Mouse (Mus musculus): Measurements from ENCODE around the gene Pfkm. TPM values are rescaled to one million over a fixed set of nuclear protein-coding genes. Genes with fewer than 3 reads are reported as not detected.

Pfkm gene
- total RNA-seq, 2 experiments from 2014 or later = 267 to 286 TPM

DNA sequence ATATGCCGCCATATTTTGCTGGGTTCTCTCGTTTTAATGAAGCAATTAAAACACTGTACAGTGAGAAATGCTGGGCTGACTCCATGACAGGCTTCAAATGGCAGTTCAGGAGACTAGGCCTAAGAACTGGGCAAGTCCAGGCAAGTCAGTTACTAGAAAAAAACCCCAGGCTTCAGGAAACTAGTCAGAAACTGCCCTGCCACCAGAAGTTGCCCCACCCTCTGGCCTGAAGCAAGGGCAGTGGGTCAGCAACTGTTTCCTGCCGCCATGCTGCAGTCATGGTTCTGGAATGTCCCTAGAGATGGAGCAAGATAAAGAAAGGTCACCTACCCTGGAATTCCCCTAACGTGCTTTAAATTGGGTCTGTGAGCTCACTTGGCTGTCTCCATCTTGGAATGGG lies 63.6 kb downstream of the Pfkm start:
- DNase-seq (ENCODE audit: extremely low spot score in 1 of 2, low spot score in 2 of 2) = no peak
- intact Hi-C loops (cut with DNase I) = no loop called here

DNA sequence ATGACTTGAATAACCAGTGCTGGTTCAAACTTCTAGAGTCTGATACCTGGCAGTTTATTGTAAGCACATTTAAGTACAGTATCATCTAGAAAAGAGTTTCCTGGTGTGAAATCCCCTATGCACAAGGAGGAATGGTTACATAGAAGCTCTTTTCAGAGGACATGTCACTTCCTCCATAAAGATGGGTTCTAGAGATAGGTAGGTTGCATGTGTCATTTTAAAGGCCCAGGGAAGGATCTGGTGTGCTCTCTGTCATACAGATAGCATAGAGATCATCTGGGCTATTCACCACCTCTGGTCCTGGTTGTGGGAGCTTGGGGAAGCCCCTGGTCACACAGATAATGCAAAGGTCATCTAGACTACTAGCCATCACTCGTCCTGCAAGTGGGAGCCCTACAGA lies 64.9 kb downstream of the Pfkm start:
- intact Hi-C loops (cut with DNase I) = no loop called here
- DNase-seq (ENCODE audit: extremely low spot score in 1 of 2, low spot score in 2 of 2) = no peak

DNA sequence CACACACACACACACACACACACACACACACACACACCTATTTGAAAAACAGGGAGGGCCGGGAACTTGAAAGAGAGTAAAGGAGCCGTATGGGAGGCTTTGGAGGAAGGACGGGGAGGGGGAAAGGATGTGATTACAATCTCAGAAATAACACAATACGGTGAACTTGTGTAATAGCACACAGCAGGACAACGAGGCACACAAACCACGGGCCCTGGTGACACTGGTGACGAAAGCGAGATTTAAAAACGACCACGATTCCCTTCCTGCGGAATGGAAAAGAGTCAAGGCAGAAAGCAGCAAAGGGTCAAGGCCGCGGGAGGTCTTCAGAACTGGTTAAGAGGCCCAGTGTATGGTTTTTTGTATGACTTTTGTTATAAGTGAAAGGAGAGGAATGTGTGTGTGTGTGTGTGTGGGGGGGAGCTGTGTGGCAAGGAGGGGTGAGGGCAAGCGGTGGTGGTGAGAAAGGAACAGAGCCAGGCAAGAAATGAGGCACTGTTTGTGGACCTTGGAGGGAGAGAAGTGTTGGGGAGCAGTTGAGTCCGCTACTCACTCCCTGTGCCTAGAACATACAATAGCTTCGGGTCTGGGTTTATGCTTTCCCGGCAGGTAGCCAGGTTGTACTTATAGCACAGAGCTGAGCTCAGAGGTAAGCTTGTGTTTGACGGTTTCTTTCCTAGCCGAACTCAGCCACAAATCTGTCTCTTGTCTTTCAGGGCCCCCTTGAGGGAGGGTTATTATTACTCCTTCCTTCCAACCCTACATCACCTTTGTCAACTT lies 68.8 kb downstream of the Pfkm start:
- DNase-seq (ENCODE audit: extremely low spot score in 1 of 2, low spot score in 2 of 2) = no peak
- intact Hi-C loops (cut with DNase I) = no loop called here

DNA sequence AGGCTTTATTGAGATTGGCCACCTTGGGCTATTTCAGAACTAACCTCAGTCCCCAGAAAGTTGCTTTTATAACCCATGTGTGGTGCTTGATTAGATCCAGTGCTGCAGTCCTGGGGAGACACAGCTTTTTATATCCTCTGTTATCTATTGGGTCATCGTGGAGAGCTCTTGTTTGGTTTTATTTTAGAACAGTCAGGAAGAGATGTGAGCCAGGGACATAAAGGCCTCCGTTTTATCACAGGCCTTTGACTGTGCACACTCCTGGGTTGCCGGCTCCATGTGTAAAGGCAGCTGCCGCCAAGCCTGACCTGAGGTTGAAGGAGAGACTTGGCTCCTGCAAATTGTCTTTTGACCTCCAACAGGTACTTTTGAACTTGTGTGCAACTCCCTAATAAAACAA lies 70.2 kb downstream of the Pfkm start:
- intact Hi-C loops (cut with DNase I) = no loop called here
- no peak for DNase-seq (ENCODE audit: extremely low spot score in 1 of 2, low spot score in 2 of 2)

DNA sequence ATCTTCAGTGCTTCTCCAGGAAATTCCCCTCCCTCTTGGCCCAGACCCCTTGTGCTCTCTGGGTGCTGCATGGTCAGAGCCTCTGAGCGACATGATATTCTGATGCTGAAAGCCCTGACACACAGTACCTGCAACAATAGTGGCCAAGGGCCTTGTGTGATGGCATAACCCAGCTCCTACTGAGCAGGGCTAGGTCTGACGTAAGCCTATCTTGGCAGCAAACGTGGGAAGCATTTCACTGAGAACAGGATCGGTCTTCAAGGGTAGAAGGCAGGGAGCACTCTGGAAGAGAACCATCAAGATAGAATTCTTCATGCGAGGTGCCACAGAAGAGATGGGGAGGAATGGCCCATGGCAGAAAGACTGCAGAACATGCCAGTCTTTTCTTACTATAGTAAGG lies 73.1 kb downstream of the Pfkm start, which contains the start of gene Asb8:
Gene Asb8, minus strand, starts transcription at position 101 of the 400 bp plus-strand sequence.
- intact Hi-C loops (cut with DNase I) = no loop called here
- DNase-seq (ENCODE audit: extremely low spot score in 1 of 2, low spot score in 2 of 2) = no peak

DNA sequence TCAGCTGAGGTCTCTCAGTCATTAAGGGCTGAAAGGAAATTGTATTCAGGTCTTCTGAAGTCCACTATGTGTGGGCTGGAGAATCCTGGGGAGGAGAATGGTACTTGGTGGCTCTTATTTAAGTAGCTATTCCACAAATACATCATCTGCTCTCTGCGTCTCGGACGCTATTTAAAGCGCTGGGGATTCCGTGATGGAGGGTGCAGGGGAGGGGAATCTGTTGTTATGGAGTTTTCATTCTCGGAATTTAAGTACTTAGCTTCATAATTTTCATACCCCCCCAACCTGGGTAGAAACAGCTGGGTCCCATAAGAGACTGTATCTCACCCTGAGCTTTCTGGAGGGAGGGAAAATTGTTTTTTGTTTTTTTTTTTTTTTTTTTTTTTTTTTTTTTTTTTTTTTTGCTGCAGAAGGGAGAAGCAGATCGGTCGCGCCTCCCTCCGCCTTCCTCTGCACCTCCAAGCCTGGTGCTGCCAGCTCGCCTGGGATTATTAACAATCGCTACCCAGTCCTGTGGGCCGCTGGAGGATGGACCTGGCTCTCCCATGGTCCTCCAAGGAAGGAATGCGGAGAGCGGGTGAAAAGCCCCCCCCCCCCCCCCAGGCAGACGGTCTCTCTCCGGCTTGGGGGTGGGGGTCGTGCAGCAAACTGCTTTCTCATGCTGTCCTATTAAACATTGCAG lies 74.7 kb downstream of the Pfkm start, which contains the start of gene Ccdc184:
Gene Ccdc184, plus strand, starts transcription at position 196 of the 682 bp plus-strand sequence.
- intact Hi-C loops (cut with DNase I) = no loop called here
- DNase-seq (ENCODE audit: extremely low spot score in 1 of 2, low spot score in 2 of 2) = peak in 1 of 2 experiments; percentile 31

DNA sequence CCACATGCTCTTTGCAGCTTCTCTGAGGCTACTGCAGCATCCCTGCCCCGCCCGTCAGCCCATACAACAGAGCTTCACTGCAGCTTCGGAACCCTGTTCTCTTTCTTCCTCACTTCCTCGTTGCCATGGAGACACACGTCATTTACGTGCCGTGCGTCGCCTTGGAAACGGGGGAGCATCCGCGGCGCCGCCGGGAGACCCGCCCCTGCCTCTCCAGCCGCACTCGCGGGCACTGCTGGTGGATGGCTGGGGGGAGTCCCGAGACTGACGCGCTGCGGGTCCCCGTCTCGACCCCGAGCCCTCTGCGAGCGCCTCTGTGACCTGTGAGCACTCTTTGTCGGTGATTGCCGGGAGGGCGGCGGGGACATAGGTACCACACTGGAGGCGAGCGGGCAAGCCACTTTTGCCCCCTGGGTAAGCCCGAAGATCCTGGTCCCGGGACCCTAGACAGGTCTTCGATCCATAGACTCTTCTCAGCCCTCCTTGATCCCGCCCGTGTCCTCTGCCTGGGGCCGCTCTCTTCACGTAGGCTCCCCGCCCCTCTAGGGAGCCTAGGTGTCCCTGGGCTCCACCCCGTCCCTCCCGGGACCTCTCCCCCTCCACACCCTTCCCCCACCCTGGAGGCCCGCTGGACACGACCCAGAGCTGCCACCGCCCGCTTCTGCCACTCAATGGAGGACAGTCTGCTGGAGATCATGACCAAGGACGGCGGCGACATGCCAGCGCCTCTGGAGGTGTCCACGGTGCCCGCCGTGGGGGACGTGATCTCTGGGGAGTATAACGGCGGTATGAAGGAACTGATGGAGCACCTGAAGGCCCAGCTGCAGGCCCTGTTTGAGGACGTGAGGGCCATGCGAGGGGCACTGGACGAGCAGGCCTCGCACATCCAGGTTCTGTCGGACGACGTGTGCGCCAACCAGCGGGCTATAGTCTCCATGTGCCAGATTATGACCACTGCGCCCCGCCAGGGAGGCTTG lies 75.5 kb downstream of the Pfkm start:
- intact Hi-C loops (cut with DNase I) = no loop called here
- peak; percentile 91 to 93 for DNase-seq (ENCODE audit: extremely low spot score in 1 of 2, low spot score in 2 of 2)

DNA sequence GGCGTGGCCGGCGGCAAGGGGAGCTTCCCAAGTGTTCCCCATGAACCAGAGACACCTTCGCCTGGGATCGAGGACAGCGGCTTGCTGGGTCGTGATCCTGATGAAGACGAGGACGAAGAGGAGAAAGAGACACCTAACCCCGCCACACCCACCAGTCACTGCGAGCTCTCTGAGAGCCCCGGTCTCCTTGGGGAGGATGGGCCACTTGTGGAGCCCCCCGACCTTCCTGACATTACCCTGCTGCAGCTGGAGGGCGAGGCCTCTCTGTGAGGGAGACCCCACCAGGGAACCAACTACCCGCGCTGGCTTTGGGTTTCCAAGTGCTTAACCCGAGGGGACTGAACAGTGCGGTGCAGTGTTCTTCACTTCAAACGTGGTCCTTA lies 76.2 kb downstream of the Pfkm start:
- intact Hi-C loops (cut with DNase I) = no loop called here
- DNase-seq (ENCODE audit: extremely low spot score in 1 of 2, low spot score in 2 of 2) = no peak

DNA sequence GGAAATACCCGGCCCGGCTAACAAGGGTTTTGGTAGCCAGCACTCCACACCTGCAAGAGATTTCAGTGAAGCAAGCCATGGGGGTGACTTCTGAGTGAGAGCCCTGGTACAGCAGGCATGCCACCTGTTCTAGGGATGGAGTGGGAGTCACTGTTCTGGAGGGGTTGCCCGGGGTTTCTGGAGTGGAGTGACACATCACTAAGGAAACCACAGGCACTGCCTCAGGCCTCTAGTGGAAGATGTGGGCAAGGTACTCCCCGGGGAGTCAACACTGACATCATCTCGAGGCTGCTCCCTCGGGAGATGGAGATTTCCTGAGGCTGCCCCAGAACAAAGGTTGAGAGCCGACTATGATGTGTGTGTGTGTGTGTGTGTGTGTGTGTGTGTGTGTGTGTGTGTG lies 78.0 kb downstream of the Pfkm start:
- peak; percentile 61 to 70 for DNase-seq (ENCODE audit: extremely low spot score in 1 of 2, low spot score in 2 of 2)
- intact Hi-C loops (cut with DNase I) = loop anchor here (5.0 kb wide), 1 partner anchor 78 kb away; the partner anchor contains the start of genes Pfkm and Senp1

DNA sequence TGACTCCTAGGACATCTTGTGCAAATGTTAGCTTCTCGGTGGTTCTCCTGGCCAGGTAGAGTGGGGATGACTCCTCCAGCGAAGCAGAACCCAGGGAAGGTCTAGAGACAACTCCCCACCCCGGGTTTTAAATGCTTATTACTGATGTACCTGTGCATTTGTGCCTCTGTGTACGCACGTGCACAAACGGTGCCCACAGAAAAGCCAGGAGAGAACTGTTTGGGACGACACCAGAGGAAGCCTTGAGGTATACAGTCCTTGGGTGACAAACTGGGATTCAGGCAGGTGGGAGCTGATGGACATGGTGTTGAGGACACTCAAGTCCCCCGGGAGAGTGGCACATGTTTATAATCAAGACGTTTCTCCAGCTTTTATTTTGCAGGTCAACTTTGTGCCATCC lies 78.5 kb downstream of the Pfkm start:
- intact Hi-C loops (cut with DNase I) = loop anchor here (5.0 kb wide), 1 partner anchor 79 kb away; the partner anchor contains the start of genes Pfkm and Senp1
- DNase-seq (ENCODE audit: extremely low spot score in 1 of 2, low spot score in 2 of 2) = no peak

DNA sequence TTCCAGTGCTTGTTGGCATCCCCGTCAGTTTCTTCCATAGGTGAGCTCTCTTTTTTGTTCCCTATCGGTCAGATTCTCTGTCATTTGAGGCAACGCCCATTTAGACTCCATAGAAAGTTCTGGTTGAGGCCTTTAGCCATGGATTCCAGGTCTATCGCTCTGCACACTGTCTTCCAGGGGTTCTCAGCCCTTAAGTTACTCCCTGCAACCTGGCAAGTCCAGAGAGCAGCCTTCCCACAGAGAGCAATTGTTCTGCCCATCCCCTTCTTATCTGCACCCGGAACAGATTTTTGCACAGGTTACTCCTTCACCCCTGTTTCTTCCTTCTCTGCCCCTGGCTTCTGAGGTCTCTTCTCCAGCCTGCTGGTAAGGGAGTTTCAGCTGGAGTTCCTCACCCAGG lies 79.7 kb downstream of the Pfkm start:
- intact Hi-C loops (cut with DNase I) = loop anchor here (5.0 kb wide), 1 partner anchor 80 kb away; the partner anchor contains the start of genes Pfkm and Senp1
- DNase-seq (ENCODE audit: extremely low spot score in 1 of 2, low spot score in 2 of 2) = no peak

DNA sequence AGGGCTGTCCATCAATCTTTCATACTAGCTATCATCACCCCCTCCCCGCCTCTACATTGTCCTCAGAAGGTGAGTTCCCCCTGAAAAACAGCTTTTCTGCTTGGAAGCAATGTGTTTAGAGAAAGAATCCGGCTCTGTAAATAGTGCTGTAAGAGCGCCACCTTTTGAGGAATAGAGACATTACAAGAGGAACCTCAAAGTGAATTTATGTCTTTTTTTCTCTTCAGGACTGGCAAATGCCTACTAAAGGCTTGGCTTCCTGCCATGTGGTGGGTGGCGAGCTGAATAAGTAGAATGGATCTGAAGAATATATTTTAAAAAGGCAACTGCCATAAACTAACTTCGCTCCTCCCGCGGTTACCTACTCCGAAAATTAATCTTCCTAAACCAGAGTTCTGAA lies 81.4 kb downstream of the Pfkm start:
- intact Hi-C loops (cut with DNase I) = loop anchor here (5.0 kb wide), 1 partner anchor 82 kb away; the partner anchor contains the start of genes Pfkm and Senp1

DNA sequence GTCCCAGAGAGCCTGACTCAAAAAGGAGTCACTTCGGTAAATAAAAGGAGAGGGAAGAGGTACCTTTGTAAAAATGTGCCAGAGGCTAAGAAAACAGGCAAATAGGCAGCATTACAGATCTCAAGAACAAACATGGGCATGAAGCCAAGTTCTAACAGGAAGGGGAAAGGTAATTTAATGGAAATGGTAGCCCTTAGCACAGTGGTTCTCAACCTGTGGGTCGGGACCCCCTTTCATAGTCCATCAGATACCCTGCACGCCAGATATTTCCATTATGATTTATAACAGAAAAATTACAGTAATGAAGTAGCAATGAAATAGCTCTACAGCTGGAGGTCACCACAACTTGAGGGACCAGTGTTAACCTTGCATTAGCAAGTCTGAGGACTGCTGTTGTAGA lies 84.9 kb downstream of the Pfkm start:
- intact Hi-C loops (cut with DNase I) = no loop called here
- no peak for DNase-seq (ENCODE audit: extremely low spot score in 1 of 2, low spot score in 2 of 2)

More for the DNA sequence above, 81.4 kb downstream of the Pfkm start:
- peak; percentile 80 to 84 for DNase-seq (ENCODE audit: extremely low spot score in 1 of 2, low spot score in 2 of 2)

DNA sequence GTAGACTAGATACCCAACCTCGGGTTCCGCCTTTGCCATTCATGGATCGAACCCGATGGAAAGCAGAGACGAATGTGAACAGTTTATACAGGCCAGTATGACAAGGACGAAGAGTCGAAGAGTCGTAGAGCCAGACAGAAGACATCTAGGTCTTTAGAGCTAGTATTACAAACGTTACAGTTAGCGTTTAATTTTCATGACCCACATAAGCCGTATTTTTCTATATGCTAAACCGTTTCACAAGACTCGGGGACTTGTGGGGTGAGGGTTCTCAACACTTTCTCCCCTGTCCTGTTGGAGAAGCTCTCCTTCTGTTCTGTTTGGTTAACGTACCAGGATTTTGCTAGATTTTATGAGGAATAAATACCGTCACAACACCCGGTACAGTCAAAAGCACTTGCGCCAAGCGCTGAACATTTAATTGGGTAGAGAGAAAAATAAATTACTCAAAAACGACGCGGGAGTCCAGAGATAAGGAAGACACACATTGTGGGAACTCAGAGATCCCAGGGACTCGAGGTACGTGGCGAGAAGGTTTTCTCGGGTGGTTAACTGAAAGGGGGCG lies 88.3 kb downstream of the Pfkm start:
- intact Hi-C loops (cut with DNase I) = loop anchor here (2.0 to 10.0 kb wide), 3 partner anchors 208 to 324 kb away; no protein-coding TSS in a partner anchor
- no peak for DNase-seq (ENCODE audit: extremely low spot score in 1 of 2, low spot score in 2 of 2)

DNA sequence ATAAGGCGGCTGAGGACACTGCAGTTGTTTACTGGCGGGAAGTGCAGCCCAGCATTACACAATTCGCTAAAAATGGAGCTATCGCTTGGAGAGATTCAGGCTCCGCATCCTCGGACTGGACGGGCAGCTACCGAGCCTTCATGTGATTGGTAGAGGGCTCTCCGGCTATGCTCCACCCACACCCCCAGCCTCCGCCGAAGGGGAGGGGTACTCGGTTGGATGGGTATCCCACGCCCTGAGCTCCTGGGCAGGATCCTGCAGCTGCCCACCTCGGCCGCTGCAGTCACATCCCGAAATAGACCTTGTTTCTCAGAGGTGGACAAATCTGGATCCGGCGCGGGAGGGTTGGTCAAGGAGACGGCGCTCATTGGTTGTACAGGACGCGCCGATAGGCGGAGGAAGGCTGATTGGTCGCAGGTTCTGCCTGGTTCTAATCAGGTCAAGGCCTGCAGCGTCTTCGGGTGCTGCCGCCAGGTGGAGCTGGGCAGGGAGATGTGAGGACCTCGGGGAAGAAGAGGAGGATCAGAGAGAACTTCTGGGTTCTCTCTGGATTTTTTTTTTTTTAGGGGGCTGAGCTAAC lies 88.8 kb downstream of the Pfkm start:
- DNase-seq (ENCODE audit: extremely low spot score in 1 of 2, low spot score in 2 of 2) = peak; percentile 89 to 95
- intact Hi-C loops (cut with DNase I) = loop anchor here (2.0 to 10.0 kb wide), 3 partner anchors 208 to 324 kb away; no protein-coding TSS in a partner anchor

All from left cerebral cortex, postnatal 10 days (tissue).